ENCODE assay signal across 33 mouse cellular contexts in the genomic region with DNA sequence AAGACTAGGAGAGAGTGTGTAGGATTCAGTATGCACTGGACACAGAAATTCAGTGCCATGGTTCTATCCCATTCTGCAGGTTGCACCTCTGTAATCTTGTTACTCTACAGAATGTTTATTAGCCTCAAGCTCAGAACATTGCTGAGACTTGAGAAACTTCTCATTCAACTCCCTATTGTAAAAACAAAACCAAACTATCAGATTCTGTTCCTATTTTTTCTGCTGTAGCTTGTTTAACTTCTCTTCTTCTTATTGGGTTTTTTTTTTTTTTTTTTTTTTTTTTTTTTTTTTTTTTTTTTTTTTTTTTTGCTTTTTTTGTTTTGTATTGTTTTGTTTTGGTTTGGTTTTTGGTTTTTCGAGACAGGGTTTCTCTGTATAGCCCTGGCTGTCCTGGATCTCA.
"Had no signal": no experiment of that assay in that cellular context is flagged by ENCODE, and none has a peak within 500 bp of the region (broad histone marks: within the 10 kb centered on the region; RNA-seq: fewer than 3 reads in every experiment).

No protein-coding gene starts in this region.

- ATAC-seq: hindbrain, embryonic 16.5 days; inflammation-experienced regulatory T-cells, adult 6 months; intestine, embryonic 15.5 days; intestine, embryonic 16.5 days; intestine, postnatal 0 days had no signal

- H3K9ac ChIP-seq: heart, embryonic 12.5 days; heart, embryonic 13.5 days; heart, embryonic 15.5 days; hindbrain, embryonic 12.5 days; hindbrain, embryonic 13.5 days; hindbrain, embryonic 14.5 days; hindbrain, embryonic 15.5 days; intestine, embryonic 15.5 days; kidney, embryonic 15.5 days had no signal

- H3K9me3 ChIP-seq: heart, embryonic 12.5 days; heart, embryonic 13.5 days; heart, embryonic 15.5 days; hindbrain, embryonic 10.5 days; hindbrain, embryonic 12.5 days; hindbrain, embryonic 13.5 days; hindbrain, embryonic 15.5 days; intestine, embryonic 15.5 days; kidney, embryonic 15.5 days had no signal

- H3K27ac ChIP-seq: heart, embryonic 13.5 days; heart, embryonic 15.5 days; hindbrain, embryonic 10.5 days; hindbrain, embryonic 12.5 days; hindbrain, embryonic 13.5 days; hindbrain, embryonic 14.5 days; hindbrain, embryonic 15.5 days; intestine, embryonic 15.5 days; kidney, embryonic 15.5 days; kidney, postnatal 0 days; layer of hippocampus, adult 2 months; left cerebral cortex, adult 2 months had no signal

- DNase-seq: heart, postnatal 10 days; heart, postnatal 14 days; heart, postnatal 36 days; heart, postnatal 4 days; kidney, adult 11 months; kidney, adult 18-20 months; kidney, adult 2 months; kidney, adult 8-10 months; kidney, adult 9 months; kidney, postnatal 10 days; kidney, postnatal 14 days; kidney, postnatal 25 days; kidney, postnatal 36 days; kidney, postnatal 4 days; layer of hippocampus, adult 9-11 months; layer of hippocampus, postnatal 36 days had no signal

- H3K4me3 ChIP-seq: heart, embryonic 12.5 days; heart, embryonic 13.5 days; heart, embryonic 15.5 days; hindbrain, embryonic 10.5 days; hindbrain, embryonic 12.5 days; hindbrain, embryonic 13.5 days; hindbrain, embryonic 15.5 days; intestine, embryonic 15.5 days; kidney, embryonic 15.5 days; layer of hippocampus, adult 2 months; left cerebral cortex, adult 2 months had no signal

- H3K4me2 ChIP-seq: heart, embryonic 12.5 days; heart, embryonic 13.5 days; heart, embryonic 15.5 days; hindbrain, embryonic 12.5 days; hindbrain, embryonic 13.5 days; hindbrain, embryonic 14.5 days; hindbrain, embryonic 15.5 days; intestine, embryonic 15.5 days; kidney, embryonic 15.5 days had no signal

- H3K36me3 ChIP-seq: heart, embryonic 12.5 days; heart, embryonic 13.5 days; heart, embryonic 15.5 days; hindbrain, embryonic 10.5 days; hindbrain, embryonic 12.5 days; hindbrain, embryonic 13.5 days; hindbrain, embryonic 15.5 days; intestine, embryonic 15.5 days; kidney, embryonic 15.5 days had no signal

- H3K4me1 ChIP-seq: heart, embryonic 12.5 days; heart, embryonic 13.5 days; heart, embryonic 15.5 days; hindbrain, embryonic 10.5 days; hindbrain, embryonic 12.5 days; hindbrain, embryonic 13.5 days; hindbrain, embryonic 15.5 days; intestine, embryonic 15.5 days; kidney, embryonic 15.5 days had no signal

- H3K27me3 ChIP-seq: heart, embryonic 12.5 days; heart, embryonic 13.5 days; heart, embryonic 15.5 days; hindbrain, embryonic 12.5 days; hindbrain, embryonic 13.5 days; hindbrain, embryonic 15.5 days; intestine, embryonic 15.5 days; kidney, embryonic 15.5 days had no signal
